ENCODE assay signal across 22 mouse cellular contexts in genomic region chr7:63949176-63949575, GRCm38 (mm10). TPM values are rescaled to one million over a fixed set of nuclear protein-coding genes. Genes with fewer than 3 reads are reported as not detected.
"Had no signal": no experiment of that assay in that cellular context is flagged by ENCODE, and none has a peak within 500 bp of the region (broad histone marks: within the 10 kb centered on the region; RNA-seq: fewer than 3 reads in every experiment).

No protein-coding gene starts in this region.

- H3K36me3 ChIP-seq: neural tube, embryonic 12.5 days; neural tube, embryonic 13.5 days; neural tube, embryonic 15.5 days; stomach, embryonic 15.5 days had no signal

- H3K27ac ChIP-seq: neural tube, embryonic 12.5 days; neural tube, embryonic 13.5 days; neural tube, embryonic 15.5 days; stomach, embryonic 15.5 days; stomach, postnatal 0 days had no signal

- H3K4me3 ChIP-seq: neural tube, embryonic 12.5 days; neural tube, embryonic 13.5 days; neural tube, embryonic 15.5 days; stomach, embryonic 15.5 days had no signal

- H3K9ac ChIP-seq: neural tube, embryonic 12.5 days; neural tube, embryonic 13.5 days; neural tube, embryonic 15.5 days; stomach, embryonic 15.5 days had no signal

- H3K4me1 ChIP-seq: stomach, embryonic 15.5 days had no signal

- H3K27me3 ChIP-seq: neural tube, embryonic 12.5 days; neural tube, embryonic 13.5 days; neural tube, embryonic 15.5 days; stomach, embryonic 15.5 days had no signal

- DNase-seq: right cerebral cortex, adult 18-20 months; right cerebral cortex, postnatal 14 days; right cerebral cortex, postnatal 25 days; right cerebral cortex, postnatal 4 days; spleen, adult 18-20 months; thymus, adult 18-20 months; thymus, postnatal 14 days; thymus, postnatal 25 days; thymus, postnatal 36 days; thymus, postnatal 4 days had no signal

- H3K9me3 ChIP-seq: neural tube, embryonic 12.5 days; neural tube, embryonic 13.5 days; neural tube, embryonic 15.5 days; stomach, embryonic 15.5 days had no signal

RNA-seq across cellular contexts. Expression of gene E030018B13Rik, which starts 32.5 kb away (rescaled TPM):
- total RNA-seq: neutrophil, adult 5-6 weeks had no signal
- polyA plus RNA-seq: neural tube, embryonic 11.5 days; neural tube, embryonic 15.5 days; small intestine, adult 2 months; spleen, adult 2 months; stomach, embryonic 16.5 days; stomach, postnatal 0 days; testis, adult 2 months; urinary bladder, adult 2 months had no signal
